Comparison of ENCODE assay signal across 30 mouse cellular contexts in genomic region chr4:126579077-126579476, GRCm38 (mm10).
"Had no signal": no experiment of that assay in that cellular context is flagged by ENCODE, and none has a peak within 500 bp of the region (broad histone marks: within the 10 kb centered on the region; RNA-seq: fewer than 3 reads in every experiment).

No protein-coding gene starts in this region.

- H3K9ac ChIP-seq: heart, embryonic 12.5 days; heart, embryonic 13.5 days; heart, embryonic 15.5 days; hindbrain, embryonic 12.5 days; hindbrain, embryonic 13.5 days; hindbrain, embryonic 14.5 days; hindbrain, embryonic 15.5 days; intestine, embryonic 15.5 days; kidney, embryonic 15.5 days had no signal

- H3K27me3 ChIP-seq: heart, embryonic 12.5 days; heart, embryonic 13.5 days; heart, embryonic 15.5 days; hindbrain, embryonic 12.5 days; hindbrain, embryonic 13.5 days; hindbrain, embryonic 15.5 days; intestine, embryonic 15.5 days; kidney, embryonic 15.5 days had no signal

- DNase-seq: heart, postnatal 10 days; heart, postnatal 14 days; heart, postnatal 36 days; heart, postnatal 4 days; kidney, adult 11 months; kidney, adult 18-20 months; kidney, adult 2 months; kidney, adult 8-10 months; kidney, adult 9 months; kidney, postnatal 10 days; kidney, postnatal 14 days; kidney, postnatal 25 days; kidney, postnatal 36 days; kidney, postnatal 4 days; layer of hippocampus, adult 9-11 months; layer of hippocampus, postnatal 36 days had no signal

- H3K4me3 ChIP-seq: heart, embryonic 12.5 days; heart, embryonic 13.5 days; heart, embryonic 15.5 days; hindbrain, embryonic 10.5 days; hindbrain, embryonic 12.5 days; hindbrain, embryonic 13.5 days; hindbrain, embryonic 15.5 days; intestine, embryonic 15.5 days; kidney, embryonic 15.5 days; layer of hippocampus, adult 2 months; left cerebral cortex, adult 2 months had no signal

- H3K27ac ChIP-seq: heart, embryonic 13.5 days; heart, embryonic 15.5 days; hindbrain, embryonic 10.5 days; hindbrain, embryonic 12.5 days; hindbrain, embryonic 13.5 days; hindbrain, embryonic 14.5 days; hindbrain, embryonic 15.5 days; hindbrain, postnatal 0 days; intestine, embryonic 15.5 days; kidney, embryonic 15.5 days; kidney, postnatal 0 days; layer of hippocampus, adult 2 months; left cerebral cortex, adult 2 months had no signal

- H3K4me1 ChIP-seq: heart, embryonic 12.5 days; heart, embryonic 13.5 days; heart, embryonic 15.5 days; hindbrain, embryonic 10.5 days; hindbrain, embryonic 12.5 days; hindbrain, embryonic 13.5 days; hindbrain, embryonic 15.5 days; intestine, embryonic 15.5 days; kidney, embryonic 15.5 days had no signal

- H3K9me3 ChIP-seq: heart, embryonic 15.5 days; hindbrain, embryonic 12.5 days; hindbrain, embryonic 13.5 days; hindbrain, embryonic 15.5 days; intestine, embryonic 15.5 days; kidney, embryonic 15.5 days had no signal
